Mouse (Mus musculus) cerebellum, adult 9-11 months (tissue): Measurements from ENCODE around the gene Ip6k2.

Experiments used
- DNase-seq: peaks from one replicate; pipeline ENCODE4 v3.0.0; 2022

Ip6k2 gene

DNA sequence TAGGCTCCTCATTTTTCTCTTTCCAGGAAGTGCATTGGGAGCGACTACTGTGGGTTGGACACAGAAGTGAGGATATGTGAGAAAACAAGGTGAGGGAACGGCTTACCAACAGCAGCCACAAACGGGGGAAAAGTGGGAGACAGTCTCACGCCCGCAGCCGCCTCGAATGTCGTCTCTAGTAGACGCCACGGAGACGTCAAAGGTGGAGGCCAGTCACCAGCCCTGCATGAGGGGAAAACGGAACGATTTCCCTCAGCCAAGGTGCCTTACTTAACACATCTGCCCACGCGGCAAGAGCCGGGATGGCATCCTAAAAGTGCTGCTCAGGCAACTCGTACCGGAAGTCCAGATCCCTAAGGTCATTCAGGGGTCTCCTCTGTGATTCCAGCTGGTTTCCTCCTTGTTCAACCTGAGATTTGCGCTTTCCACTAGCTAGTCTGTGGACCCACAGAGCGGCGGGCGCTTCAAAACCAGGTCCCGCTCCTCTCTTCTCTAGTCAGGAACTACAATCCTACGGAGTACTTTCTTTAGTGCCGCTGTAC is 40.6 kb downstream of the Ip6k2 start:
- DNase-seq, result no peak

DNA sequence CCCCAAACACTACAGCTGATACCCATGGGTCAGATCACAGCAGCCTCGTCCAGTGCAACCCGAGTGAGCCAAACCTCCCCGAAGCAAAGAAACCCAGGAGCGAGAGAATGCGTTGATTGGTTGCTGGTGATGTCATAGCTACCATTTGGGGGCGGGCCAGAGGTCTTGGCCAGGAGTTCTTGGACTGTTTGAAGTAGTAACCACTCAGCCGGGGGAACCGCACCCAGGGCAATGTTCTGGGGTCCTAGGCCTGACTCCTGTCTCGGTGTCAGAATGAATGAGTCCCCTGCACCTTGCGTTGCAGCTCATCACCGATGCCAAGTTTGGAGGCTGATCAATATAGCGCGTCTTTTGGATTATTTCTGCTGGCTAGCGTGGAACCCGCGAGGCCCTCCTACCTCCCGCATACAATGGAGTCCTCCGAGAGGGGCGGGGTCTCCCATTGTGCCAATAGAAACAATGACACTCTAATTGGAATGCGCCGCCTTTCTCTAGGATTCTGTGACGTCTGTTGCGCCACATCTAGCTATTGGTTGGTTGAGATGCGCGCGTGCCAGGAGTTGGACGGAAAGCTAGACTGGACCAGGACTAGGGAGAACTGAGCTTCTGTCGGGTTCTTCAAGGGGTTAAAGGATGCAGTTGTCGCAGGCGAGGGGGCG is 41.3 kb downstream of the Ip6k2 start:
- DNase-seq, result peak; percentile 99

DNA sequence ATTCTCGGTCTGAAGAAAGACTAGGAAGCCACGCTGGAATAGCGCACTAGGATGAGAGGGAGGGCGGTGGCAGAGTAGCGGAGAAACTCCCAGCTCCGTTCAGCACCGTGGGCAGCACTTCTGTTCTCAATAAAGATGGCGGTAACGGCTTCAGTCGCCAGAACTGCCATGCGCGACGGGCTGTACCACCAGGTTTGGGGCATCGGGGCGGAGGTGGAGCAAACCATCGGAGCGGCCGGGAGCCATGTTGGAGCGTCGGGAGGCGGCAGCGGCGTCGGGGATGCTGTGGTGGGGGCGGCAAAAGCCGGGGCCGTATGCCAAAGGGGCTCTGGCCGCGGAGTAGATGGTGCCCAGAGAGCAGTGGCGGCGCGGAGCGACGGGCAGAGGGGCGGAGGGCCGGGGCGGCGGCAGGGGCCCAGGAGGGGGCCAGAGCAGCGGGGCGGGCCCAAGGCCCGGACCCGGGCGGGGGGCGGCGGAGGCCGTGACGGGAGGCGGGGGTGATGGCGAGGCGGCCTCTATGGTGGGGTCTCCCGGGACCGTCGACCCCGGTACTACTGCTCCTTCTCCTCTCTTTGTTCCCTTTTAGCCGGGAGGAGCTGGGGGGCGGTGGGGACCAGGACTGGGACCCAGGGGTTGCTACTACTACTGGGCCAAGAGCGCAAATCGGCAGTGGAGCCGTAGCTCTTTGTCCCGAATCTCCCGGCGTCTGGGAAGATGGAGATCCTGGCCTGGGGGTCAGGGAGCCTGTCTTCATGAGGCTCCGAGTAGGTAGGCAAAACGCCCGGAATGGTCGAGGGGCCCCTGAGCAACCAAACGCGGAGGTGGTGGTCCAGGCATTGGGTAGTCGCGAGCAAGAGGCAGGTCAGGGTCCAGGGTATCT is 42.5 kb downstream of the Ip6k2 start, which contains the start of gene Celsr3:
Celsr3 (plus strand) TSS at position 501 of the 880 bp plus-strand sequence.
- peak; percentile 93 for DNase-seq

DNA sequence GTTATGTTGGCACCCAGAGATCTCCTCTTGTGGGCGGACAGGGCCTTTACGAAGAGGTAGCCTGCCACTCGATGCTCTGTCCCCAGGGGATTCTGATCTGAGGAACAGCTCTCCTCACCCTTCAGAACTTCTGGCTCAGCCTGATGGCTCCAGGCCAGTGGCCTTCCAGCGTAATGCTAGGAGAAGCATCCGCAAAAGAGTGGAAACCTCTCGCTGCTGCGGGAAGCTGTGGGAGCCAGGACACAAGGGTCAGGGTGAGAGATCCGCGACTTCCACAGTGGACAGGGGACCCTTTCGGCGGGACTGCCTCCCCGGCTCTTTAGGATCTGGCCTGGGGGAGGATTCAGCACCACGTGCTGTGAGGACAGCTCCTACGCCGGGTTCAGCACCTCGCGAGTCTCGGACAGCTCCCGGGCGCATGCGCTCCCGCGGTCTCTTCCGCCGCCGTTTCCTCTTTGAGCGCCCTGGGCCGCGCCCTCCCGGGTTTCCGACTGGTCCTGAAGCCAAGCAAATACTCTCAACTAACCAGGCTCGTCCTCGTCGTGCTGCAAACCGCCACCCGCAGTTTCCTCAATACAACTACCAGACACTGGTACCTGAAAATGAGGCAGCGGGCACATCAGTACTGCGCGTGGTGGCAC is 43.2 kb downstream of the Ip6k2 start:
- peak; percentile 87 for DNase-seq

DNA sequence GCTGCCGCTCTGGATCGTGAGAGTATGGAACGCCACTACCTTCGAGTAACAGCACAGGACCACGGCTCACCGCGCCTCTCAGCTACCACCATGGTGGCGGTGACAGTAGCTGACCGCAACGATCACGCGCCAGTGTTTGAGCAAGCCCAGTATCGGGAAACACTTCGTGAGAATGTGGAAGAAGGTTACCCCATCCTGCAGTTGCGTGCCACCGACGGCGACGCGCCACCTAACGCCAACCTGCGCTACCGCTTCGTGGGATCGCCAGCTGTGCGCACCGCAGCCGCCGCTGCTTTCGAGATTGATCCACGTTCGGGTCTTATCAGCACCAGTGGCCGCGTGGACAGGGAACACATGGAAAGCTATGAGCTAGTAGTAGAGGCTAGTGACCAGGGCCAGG is 43.9 kb downstream of the Ip6k2 start:
- peak; percentile 62 for DNase-seq

DNA sequence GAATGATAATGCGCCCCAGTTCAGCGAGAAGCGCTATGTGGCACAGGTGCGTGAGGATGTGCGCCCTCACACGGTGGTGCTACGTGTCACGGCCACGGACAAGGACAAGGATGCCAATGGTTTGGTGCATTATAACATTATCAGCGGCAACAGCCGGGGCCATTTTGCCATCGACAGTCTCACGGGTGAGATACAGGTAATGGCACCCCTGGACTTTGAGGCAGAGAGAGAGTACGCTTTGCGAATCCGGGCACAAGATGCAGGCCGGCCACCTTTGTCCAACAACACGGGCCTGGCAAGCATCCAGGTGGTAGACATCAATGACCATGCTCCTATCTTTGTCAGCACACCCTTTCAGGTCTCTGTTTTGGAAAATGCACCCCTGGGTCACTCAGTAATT is 44.3 kb downstream of the Ip6k2 start:
- peak; percentile 68 for DNase-seq

DNA sequence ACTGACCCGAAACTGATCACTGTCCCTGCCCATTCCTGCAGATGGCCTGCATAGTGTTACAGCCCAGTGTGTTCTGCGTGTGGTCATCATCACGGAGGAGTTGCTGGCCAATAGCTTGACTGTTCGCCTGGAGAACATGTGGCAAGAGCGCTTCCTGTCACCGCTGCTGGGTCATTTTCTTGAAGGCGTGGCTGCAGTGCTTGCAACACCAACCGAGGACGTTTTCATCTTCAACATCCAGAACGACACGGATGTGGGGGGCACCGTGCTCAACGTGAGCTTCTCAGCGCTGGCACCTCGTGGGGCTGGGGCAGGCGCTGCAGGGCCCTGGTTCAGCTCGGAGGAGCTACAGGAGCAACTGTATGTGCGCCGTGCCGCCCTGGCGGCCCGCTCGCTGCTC is 48.0 kb downstream of the Ip6k2 start:
- no peak for DNase-seq

- peak; percentile 90 for DNase-seq
Measured at GRCm38 (mm10) chr9:108832390-108833108, 49.0 kb downstream of the Ip6k2 start.

- peak; percentile 89 for DNase-seq
Measured at GRCm38 (mm10) chr9:108842989-108843388, 59.4 kb downstream of the Ip6k2 start.

- DNase-seq, result no peak
Measured at GRCm38 (mm10) chr9:108845390-108845789, 61.8 kb downstream of the Ip6k2 start.

GRCm38 (mm10) chr9:108847374-108847773 is 63.8 kb downstream of the Ip6k2 start:
- no peak for DNase-seq

DNA sequence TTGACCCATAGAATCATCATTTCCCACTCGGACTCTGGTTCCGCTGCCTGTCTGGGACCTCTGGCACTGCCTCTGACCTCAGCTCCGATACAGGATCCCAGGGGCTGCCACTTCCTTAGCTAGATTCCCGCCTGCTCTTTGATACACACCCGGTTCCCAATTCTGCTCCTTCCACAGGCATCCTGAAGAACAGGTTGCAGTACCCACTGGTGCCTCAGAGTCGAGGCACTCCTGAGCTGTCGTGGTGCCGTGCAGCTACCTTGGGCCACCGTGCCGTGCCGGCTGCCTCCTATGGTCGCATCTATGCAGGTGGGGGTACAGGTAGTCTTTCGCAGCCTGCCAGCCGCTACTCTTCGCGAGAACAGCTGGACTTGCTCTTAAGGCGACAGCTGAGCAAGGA is 64.8 kb downstream of the Ip6k2 start:
- no peak for DNase-seq

DNA sequence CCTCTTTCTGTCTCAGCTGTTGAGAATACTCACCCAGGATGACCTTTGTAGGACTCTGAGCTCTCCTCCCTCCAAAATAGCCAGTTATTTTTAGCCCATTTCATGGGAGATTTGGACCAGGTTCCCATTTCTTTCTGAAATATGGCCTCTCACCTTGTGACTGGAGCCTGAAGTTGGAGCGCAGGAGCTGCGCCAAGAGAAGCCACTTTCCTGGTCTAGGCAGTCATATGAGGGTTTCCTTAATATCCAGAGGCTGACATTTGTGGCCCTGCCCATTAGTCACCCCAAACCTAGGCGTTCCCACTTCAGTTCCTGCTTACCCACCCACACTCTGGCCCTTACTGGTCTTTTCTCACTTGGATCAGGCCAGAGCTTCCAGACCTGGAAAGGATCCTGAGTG is 69.4 kb downstream of the Ip6k2 start, which contains the start of gene Slc26a6:
Slc26a6 (plus strand) TSS at position 308 of the 400 bp plus-strand sequence.
- DNase-seq, result no peak

GRCm38 (mm10) chr9:108853635-108854240 is 70.1 kb downstream of the Ip6k2 start:
- peak; percentile 96 for DNase-seq

GRCm38 (mm10) chr9:108854241-108854696 is 70.7 kb downstream of the Ip6k2 start:
- DNase-seq, result peak; percentile 89

DNA sequence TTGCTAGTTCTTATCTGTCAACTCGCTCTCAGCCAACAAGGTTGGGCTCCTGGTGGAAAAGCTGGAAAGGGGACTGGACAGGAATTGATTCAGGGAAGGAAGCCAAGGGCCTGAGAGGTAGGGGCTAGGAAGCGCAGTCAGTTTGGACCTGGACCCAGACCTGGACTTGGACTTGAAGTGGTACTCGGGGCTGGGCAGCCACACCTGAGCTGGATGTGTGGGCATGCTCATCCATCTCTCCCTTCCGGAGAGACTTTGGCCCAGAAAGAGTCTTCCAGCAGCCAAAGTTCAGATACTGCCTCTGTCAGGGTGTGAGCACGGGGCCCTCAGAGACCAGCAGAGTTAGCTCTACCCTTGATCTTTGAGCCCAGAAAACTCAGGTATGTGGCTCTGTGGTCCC is 71.7 kb downstream of the Ip6k2 start:
- DNase-seq, result no peak
